Mouse (Mus musculus): ENCODE measurements around the gene St3gal2. TPM values are rescaled to one million over a fixed set of nuclear protein-coding genes. Genes with fewer than 3 reads are reported as not detected.
"Not testable (repeated sequence)": the region's sequence is repeated elsewhere in the genome, so short reads cannot be mapped to it uniquely, and the experiment has no call there.

Gene St3gal2
- total RNA-seq, 2 experiments from 2014 or later: 36.1 to 43.2 TPM

GRCm38 (mm10) chr8:110996641-110997430 is 77.1 kb downstream of the St3gal2 start:
- DNase-seq: no peak

- peak; percentile 86 for DNase-seq
Observed at GRCm38 (mm10) chr8:110997547-110998531, 78.1 kb downstream of the St3gal2 start, which contains the start of gene Ddx19a. Gene Ddx19a, minus strand, starts transcription at chr8:110997800.

- not testable (repeated sequence) for DNase-seq
Observed at GRCm38 (mm10) chr8:111010230-111010991, 90.7 kb downstream of the St3gal2 start.

Small RNA genes lying within 50 kb of the gene (microRNA-seq; reads per million reads assigned to microRNA genes)
- 0.75 to 0.95 reads per million in 2 experiments for gene Mir3473d

Other genes starting within 250 kb of the St3gal2 start
- gene Mtss1l, start 198.4 kb upstream of the St3gal2 start, total RNA-seq (2021): 10 to 100 TPM; 58.6 to 71.8 TPM
- 10 to 100 TPM; 12.3 to 14.4 TPM for gene Il34, start 114.0 kb upstream of the St3gal2 start, total RNA-seq (2021)
- gene Cog4, start 73.3 kb upstream of the St3gal2 start, total RNA-seq (2021): 10 to 100 TPM; 40.3 to 41.1 TPM
- 10 to 100 TPM; 35.7 to 44.8 TPM for gene Sf3b3, start 73.1 kb upstream of the St3gal2 start, total RNA-seq (2021)
- 1 to 10 TPM; 4.1 to 5.0 TPM for gene Fuk, start 17.4 kb upstream of the St3gal2 start, total RNA-seq (2021)
- 10 to 100 TPM; 35.8 to 43.5 TPM for gene Ddx19a, start 77.9 kb downstream of the St3gal2 start, total RNA-seq (2021)
- gene Ddx19b, start 111.8 kb downstream of the St3gal2 start, total RNA-seq (2021): 10 to 100 TPM in 1 of 2 experiments, 1 to 10 TPM in 1; 9.9 to 10.4 TPM
- gene Aars, start 113.2 kb downstream of the St3gal2 start, total RNA-seq (2021): 10 to 100 TPM; 41.5 to 53.4 TPM
- not detected for gene Exosc6, start 136.4 kb downstream of the St3gal2 start, total RNA-seq (2021)
- gene Clec18a, start 172.5 kb downstream of the St3gal2 start, total RNA-seq (2021): 1 to 10 TPM in 1 of 2 experiments, under 1 TPM in 1; 0.63 to 1.0 TPM
- 10 to 100 TPM; 52.9 to 67.6 TPM for gene Pdpr, start 174.7 kb downstream of the St3gal2 start, total RNA-seq (2021)

All from gastrocnemius, postnatal 10 days (tissue).